Mouse (Mus musculus) liver, embryonic 13.5 days (tissue): ENCODE measurements around the gene Kcns1. TPM values are rescaled to one million over a fixed set of nuclear protein-coding genes. Genes with fewer than 3 reads are reported as not detected.

ENCODE experiments used
- ATAC-seq: fragments of 200-750 bp; cut with Nextera tagmentation; 2 replicates; pipeline ENCODE4 v1.8.0; 2017; ENCODE audit warnings: low read depth, mild to moderate bottlenecking, moderate number of reproducible peaks, moderate library complexity
- DNase-seq: peaks from one replicate; pipeline ENCODE4 v3.0.0; 2022
- H3K27ac ChIP-seq: fragments of 300-500 bp; sonication (generic); 2 replicates; pipeline ENCODE4 v1.5.1; 2015; ENCODE audit warnings: moderate library complexity, mild to moderate bottlenecking, inconsistent platforms
- H3K27me3 ChIP-seq: fragments of 300-500 bp; sonication (generic); 2 replicates; pipeline ENCODE4 v1.6.1; 2015; ENCODE audit warnings: mild to moderate bottlenecking, inconsistent platforms
- H3K36me3 ChIP-seq: fragments of 300-500 bp; sonication (generic); 2 replicates; pipeline ENCODE4 v1.6.1; 2015; ENCODE audit warnings: mild to moderate bottlenecking, inconsistent platforms
- H3K4me1 ChIP-seq: fragments of 300-500 bp; sonication (generic); replicated peaks from 2 replicates; pipeline ENCODE4 v1.6.1; 2015; ENCODE audit warnings: inconsistent platforms
- H3K4me2 ChIP-seq: fragments of 300-500 bp; sonication (generic); 2 replicates; pipeline ENCODE4 v1.6.1; 2015; ENCODE audit warnings: inconsistent platforms, mild to moderate bottlenecking, moderate library complexity
- H3K4me3 ChIP-seq: fragments of 300-500 bp; sonication (generic); replicated peaks from 2 replicates; pipeline ENCODE4 v1.5.1; 2015; ENCODE audit warnings: mild to moderate bottlenecking, inconsistent platforms
- H3K9ac ChIP-seq: fragments of 300-500 bp; sonication (generic); 2 replicates; pipeline ENCODE4 v1.6.1; 2015; ENCODE audit warnings: mild to moderate bottlenecking, inconsistent platforms
- H3K9me3 ChIP-seq: fragments of 300-500 bp; sonication (generic); replicated peaks from 2 replicates; pipeline ENCODE4 v1.6.1; 2016; ENCODE audit warnings: inconsistent platforms
- WGBS: fragments of 180-500 bp; shearing (Covaris S2); methylation state at CpG from one replicate; pipeline ENCODE4 v1.1.7; 2015; ENCODE audit not compliant: insufficient replicate concordance; 5-methylcytosine and 5-hydroxymethylcytosine counted together
- polyA plus RNA-seq: library from polyadenylated mRNA; unstranded; fragments of >200 nt; fragmentation: Nextera tagmentation; extraction: Ambion mirVana; gene quantifications from 2 replicates; pipeline ENCODE4 v1.2.1, GENCODE M21; 2015

Gene Kcns1
- polyA plus RNA-seq, 1 experiment from 2014 or later, result not detected

DNA sequence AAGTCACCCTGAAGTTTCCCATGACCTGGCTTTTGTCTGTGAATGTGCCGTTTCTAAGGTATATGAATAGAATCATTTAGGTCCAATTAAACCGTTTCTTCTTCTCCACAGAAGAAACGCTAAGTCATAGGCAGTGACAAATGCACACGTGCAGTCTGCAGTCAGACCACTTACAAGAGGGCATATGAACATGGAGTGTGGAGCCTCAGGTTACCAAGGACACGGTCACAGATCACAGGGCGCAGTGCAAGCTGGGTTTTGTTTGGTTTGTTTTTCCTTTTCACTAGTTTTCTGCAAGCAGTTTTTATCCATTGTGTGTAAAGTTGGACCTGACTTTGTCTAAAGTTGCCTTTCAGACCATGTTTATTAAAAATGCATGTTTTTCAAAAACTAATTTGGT, 26.9 kb downstream of the Kcns1 start:
- DNase-seq (no peak), ATAC-seq (no peak)
- H3K27ac ChIP-seq, result no peak overlapping the region
- H3K4me2 ChIP-seq, result no peak overlapping the region
- no peaks in the 10 kb centered on the region for H3K4me1 ChIP-seq
- H3K27me3 ChIP-seq, result no peaks in the 10 kb centered on the region
- H3K36me3 ChIP-seq, result peaks cover 9% of the 10 kb centered on the region; the same call in 1 of the 2 replicates
- H3K9ac ChIP-seq, result no peak overlapping the region
- H3K9me3 ChIP-seq, result no peaks in the 10 kb centered on the region
- 74% methylated on average over 6 of the region's 6 CpGs for WGBS
- no peak overlapping the region for H3K4me3 ChIP-seq

DNA sequence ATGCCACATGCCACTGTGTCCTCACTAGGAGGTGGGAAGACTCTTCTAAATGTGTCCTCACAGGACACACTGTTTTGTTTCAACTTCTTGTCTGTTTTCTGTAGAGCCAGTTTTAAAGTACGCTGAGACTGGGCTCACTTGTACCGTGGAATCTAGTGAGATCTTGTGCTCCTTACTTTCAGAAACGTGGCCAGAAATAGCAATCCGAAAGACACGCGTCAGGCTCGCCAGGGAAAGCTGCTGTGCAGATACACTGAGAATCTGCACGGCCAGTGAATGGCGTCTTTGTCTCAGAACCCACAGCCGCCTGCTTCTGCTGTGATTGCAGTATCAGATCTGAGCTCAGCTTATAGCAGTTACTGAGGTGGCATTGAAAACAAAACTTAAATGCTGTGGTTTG, 28.9 kb downstream of the Kcns1 start:
- no peak for ATAC-seq
- no peak overlapping the region for H3K27ac ChIP-seq

DNA sequence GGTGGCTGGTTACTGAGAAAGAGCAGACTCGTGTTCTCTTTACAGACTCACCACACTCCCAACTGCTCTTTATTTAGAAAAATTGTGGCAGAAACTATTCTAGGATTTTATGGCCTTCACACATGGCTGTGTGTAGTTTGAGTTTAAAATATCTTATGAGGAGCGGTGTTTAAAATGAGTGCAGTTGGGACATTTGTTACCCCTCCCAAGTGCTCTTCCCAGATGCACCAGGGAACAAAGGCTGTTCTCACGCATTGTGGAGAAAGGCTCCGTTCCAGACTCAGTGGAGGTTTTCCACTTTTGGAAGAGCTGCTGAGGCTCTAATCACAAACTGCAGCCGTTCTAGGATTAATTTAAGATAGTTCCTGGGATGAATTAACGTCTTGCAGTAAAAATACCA, 33.2 kb downstream of the Kcns1 start:
- Histone ChIP-seq H3K27ac (no peak overlapping the region), H3K4me3 (no peak overlapping the region), H3K27me3 (no peaks in the 10 kb centered on the region), H3K36me3 (peaks cover 12% of the 10 kb centered on the region), H3K9me3 (no peaks in the 10 kb centered on the region), H3K9ac (no peak overlapping the region), H3K4me2 (no peak overlapping the region), H3K4me1 (no peaks in the 10 kb centered on the region)
- ATAC-seq (no peak), DNase-seq (no peak)
- whole genome bisulfite sequencing, result 78% methylated on average over 6 of the region's 6 CpGs

More for the DNA sequence above, 28.9 kb downstream of the Kcns1 start:
- H3K4me1 ChIP-seq, result no peaks in the 10 kb centered on the region
- no peak overlapping the region for H3K9ac ChIP-seq
- no peaks in the 10 kb centered on the region for H3K27me3 ChIP-seq
- no peak overlapping the region for H3K4me2 ChIP-seq
- 0 out of 2 replicates have a peak, but pooled peaks cover 5% of the 10 kb centered on the region for H3K36me3 ChIP-seq
- no peak overlapping the region for H3K4me3 ChIP-seq
- 70% methylated on average over 10 of the region's 10 CpGs for WGBS
- no peaks in the 10 kb centered on the region for H3K9me3 ChIP-seq
- no peak for DNase-seq

DNA sequence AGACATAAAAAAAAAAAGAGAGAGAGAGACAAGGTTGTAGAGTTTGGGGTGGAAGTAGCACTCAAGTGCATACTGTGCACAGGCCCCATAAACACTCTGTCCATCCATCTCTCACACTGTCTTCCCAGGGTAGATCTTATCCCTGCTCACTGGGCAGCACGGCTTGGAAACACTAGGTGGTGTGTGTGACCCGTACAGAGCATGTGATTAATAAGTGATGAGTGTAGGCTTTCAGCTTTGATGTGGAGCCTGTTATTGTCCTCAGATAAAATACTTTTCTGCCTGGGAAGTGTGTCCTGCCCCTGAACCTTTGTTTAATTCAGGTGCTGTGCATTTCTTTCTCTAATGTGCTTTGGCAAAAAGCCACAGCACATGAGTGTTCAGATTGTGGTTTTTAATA, 34.5 kb downstream of the Kcns1 start:
- H3K9me3 ChIP-seq, result no peaks in the 10 kb centered on the region
- no peak overlapping the region for H3K4me2 ChIP-seq
- peaks cover 18% of the 10 kb centered on the region for H3K36me3 ChIP-seq
- ATAC-seq, result no peak
- no peak overlapping the region for H3K4me3 ChIP-seq
- H3K9ac ChIP-seq, result no peak overlapping the region
- DNase-seq, result no peak
- no peaks in the 10 kb centered on the region for H3K27me3 ChIP-seq
- no peaks in the 10 kb centered on the region for H3K4me1 ChIP-seq
- H3K27ac ChIP-seq, result no peak overlapping the region
- 67% methylated on average over 2 of the region's 2 CpGs for WGBS

DNA sequence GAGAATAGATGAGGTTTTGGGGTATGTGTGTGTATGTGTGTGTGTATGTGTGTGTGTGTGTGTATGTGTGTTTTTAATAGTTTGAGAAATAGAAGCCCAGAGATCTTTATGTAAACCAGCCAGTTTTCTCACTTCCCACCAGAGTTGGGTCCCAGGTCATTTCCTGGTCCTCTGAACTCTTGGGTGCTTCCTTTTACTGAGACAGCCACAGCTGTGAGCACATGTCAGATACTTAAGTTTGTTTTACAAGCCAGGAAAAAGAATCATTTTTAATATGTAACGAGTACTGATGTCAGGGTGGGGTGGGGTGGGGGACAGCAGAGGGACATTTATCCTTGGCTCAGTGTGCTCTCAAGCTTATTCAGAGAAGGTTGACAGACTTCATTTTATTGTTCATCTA, 35.5 kb downstream of the Kcns1 start:
- no peak overlapping the region for H3K4me3 ChIP-seq
- no peaks in the 10 kb centered on the region for H3K27me3 ChIP-seq
- H3K4me1 ChIP-seq, result no peaks in the 10 kb centered on the region
- peaks cover 23% of the 10 kb centered on the region for H3K36me3 ChIP-seq
- no peak for DNase-seq
- ATAC-seq, result no peak
- 64% methylated on average over 1 of the region's 1 CpGs for WGBS
- H3K9me3 ChIP-seq, result no peaks in the 10 kb centered on the region
- H3K9ac ChIP-seq, result no peak overlapping the region
- H3K4me2 ChIP-seq, result no peak overlapping the region
- no peak overlapping the region for H3K27ac ChIP-seq

DNA sequence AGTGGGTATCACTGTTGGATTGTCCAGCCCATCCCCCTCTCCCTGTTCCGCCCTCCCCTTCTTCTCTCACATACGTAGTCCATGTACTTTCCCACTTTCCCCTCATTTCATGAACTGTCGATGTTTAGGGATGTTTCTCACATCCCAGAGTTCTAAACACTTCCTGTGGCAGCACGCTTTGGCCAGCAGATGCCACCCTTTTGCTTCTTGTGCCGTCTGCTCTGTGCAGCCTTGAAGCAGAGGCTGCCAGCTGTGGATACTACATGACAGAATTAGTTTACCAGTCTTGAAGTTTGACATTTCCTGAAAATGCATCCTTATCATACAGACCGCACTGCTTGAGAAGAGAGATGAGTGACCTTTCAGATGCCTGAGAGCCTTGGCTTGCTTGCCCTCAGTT, 36.4 kb downstream of the Kcns1 start:
- H3K9ac ChIP-seq, result no peak overlapping the region
- no peaks in the 10 kb centered on the region for H3K9me3 ChIP-seq
- ATAC-seq (no peak), DNase-seq (no peak)
- H3K27ac ChIP-seq, result no peak overlapping the region
- H3K4me3 ChIP-seq, result no peak overlapping the region
- no peaks in the 10 kb centered on the region for H3K4me1 ChIP-seq
- peaks cover 18% of the 10 kb centered on the region for H3K36me3 ChIP-seq
- H3K27me3 ChIP-seq, result no peaks in the 10 kb centered on the region
- 72% methylated on average over 6 of the region's 6 CpGs for WGBS
- H3K4me2 ChIP-seq, result no peak overlapping the region

DNA sequence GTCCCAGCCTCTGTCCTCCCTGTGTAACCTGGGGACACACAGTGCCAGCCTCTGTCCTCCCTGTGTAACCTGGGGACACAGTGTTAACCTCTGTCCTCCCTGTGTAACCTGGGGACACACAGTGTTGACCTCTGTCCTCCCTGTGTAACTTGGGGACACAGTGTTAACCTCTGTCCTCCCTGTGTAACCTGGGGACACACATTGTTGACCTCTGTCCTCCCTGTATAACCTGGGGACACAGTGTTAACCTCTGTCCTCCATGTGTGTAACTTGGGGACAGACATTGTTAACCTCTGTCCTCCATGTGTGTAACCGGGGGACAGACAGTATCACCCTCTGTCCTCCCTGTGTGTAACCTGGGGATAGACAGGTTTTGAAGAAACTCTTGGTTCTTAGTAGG, 39.3 kb downstream of the Kcns1 start:
- peaks cover 18% of the 10 kb centered on the region for H3K36me3 ChIP-seq
- no peak overlapping the region for H3K27ac ChIP-seq
- H3K4me2 ChIP-seq, result no peak overlapping the region
- no peak overlapping the region for H3K4me3 ChIP-seq
- no peaks in the 10 kb centered on the region for H3K27me3 ChIP-seq
- H3K4me1 ChIP-seq, result no peaks in the 10 kb centered on the region
- no peak overlapping the region for H3K9ac ChIP-seq
- DNase-seq (no peak), ATAC-seq (no peak)
- WGBS, result 82% methylated on average over 1 of the region's 1 CpGs
- H3K9me3 ChIP-seq, result no peaks in the 10 kb centered on the region

DNA sequence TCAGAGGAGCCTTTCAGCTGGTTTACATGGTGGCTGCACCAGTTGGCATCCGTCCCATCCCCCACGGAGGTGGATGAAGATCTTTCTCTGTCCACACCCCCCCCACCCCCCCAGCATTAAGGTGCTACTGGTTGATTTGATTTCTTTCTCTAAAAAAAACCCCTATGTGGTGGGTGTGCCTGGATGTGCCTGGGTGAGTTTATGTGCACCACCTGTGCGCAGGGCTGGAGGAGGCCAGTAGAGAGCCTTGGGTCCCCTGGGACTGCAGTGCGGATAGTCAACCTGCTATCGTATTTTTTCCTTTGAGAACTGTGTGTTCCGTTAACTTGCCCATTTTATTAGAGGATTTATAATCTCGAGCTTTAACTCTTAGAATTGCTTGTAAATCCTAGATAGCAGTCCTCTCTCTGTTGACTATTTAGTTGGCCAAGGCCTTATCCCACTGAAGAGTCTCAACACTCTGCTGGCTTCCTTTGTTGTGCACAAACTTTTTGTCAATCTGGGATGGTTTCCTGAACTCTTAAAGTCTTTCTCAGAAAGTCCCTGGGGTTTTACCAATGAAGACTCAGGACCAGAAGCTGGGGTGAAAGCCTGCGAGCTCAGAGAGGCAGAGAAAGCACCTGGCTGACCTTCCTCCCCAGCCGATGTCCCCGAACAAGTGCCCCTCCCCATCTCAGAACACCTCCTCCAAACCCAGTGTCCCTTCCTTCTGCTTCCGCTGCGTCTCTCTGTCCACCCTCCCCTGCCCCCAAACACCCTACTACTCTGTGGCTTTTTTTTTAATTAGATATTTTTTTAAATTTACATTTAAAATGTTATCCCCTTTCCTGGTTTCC, 42.1 kb downstream of the Kcns1 start:
- ATAC-seq (no peak), DNase-seq (no peak)
- Histone ChIP-seq H3K9ac (no peak overlapping the region), H3K9me3 (no peaks in the 10 kb centered on the region), H3K4me3 (no peak overlapping the region), H3K4me2 (no peak overlapping the region), H3K4me1 (no peaks in the 10 kb centered on the region), H3K36me3 (peaks cover 23% of the 10 kb centered on the region), H3K27ac (no peak overlapping the region), H3K27me3 (no peaks in the 10 kb centered on the region)
- WGBS, result 81% methylated on average over 12 of the region's 12 CpGs

DNA sequence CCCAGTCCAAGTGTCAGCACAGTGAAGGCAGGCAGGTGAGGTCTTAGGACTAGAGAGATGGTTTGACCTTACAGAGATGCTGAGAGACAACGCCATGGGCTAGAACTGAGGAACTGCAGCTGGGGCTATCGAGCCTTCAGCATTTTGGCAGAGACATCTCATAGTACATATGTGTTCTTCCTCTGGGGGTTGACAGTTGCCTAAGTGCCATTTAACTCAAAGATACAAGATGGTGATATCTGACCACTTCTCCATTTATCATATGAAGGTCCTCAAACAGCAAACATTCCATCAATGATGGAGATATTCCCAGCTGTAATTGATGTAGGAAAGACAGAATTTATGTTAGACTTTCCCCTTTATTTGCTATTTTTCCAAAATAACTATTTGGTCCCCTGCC, 43.6 kb downstream of the Kcns1 start:
- Histone ChIP-seq H3K36me3 (peaks cover 26% of the 10 kb centered on the region), H3K9me3 (no peaks in the 10 kb centered on the region), H3K27me3 (no peaks in the 10 kb centered on the region), H3K4me2 (no peak overlapping the region), H3K4me3 (no peak overlapping the region), H3K4me1 (no peaks in the 10 kb centered on the region), H3K27ac (no peak overlapping the region), H3K9ac (no peak overlapping the region)
- DNase-seq (no peak), ATAC-seq (no peak)
- 79% methylated on average over 2 of the region's 2 CpGs for WGBS

DNA sequence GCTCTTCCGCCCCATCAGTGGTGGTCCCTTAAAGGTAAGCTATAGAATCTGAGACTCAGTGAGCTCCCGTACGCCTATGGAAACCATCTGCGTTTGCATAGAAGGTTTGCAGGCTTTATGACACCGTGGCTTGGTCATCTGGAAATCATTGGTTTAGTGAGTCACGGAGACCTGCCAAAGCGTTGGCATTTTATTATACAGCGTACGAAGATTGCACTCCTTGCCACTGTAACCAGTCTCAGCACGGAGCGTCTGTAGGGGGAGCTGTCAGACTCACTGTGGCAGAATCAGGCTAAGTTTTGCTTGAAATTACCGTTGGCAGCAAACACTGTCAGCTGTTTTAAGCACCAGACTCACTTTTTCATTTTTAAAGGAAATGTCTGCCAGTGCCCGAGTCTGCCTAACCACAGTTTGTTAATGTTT, 44.4 kb downstream of the Kcns1 start:
- no peaks in the 10 kb centered on the region for H3K4me1 ChIP-seq
- H3K27ac ChIP-seq, result no peak overlapping the region
- DNase-seq, result no peak
- ATAC-seq, result no peak
- H3K9ac ChIP-seq, result no peak overlapping the region
- no peaks in the 10 kb centered on the region for H3K27me3 ChIP-seq
- peaks cover 27% of the 10 kb centered on the region for H3K36me3 ChIP-seq
- no peak overlapping the region for H3K4me2 ChIP-seq
- H3K4me3 ChIP-seq, result no peak overlapping the region
- 82% methylated on average over 13 of the region's 13 CpGs for WGBS
- no peaks in the 10 kb centered on the region for H3K9me3 ChIP-seq

DNA sequence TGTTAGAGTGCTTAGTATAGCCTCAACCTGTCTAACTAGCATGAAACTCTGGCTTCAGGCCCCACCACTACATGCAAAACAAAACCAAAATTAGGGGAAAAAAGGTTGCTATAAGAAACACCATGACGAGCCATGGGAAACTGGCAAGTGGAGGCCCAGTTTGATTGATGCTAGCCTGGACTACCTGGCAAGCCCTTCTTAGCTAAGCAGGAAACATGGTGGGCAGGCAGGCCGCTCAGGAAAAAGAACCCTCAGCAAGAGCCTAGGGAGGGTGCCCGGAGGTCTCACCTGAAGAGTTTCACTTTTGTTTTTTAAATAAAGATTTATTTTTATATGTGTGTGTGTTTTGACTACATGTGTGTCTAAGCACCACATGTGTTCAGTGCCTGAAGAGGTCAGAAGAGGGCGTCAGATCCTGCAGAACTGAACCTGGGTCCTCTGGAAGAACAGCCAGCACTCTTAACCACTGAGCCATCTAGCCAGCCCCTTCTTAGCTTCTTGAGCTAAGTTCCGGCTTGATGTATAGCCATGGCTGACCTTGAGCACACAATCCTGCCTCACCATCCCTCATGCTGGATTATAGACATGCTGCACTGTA, 47.6 kb downstream of the Kcns1 start:
- H3K4me3 ChIP-seq, result no peak overlapping the region

DNA sequence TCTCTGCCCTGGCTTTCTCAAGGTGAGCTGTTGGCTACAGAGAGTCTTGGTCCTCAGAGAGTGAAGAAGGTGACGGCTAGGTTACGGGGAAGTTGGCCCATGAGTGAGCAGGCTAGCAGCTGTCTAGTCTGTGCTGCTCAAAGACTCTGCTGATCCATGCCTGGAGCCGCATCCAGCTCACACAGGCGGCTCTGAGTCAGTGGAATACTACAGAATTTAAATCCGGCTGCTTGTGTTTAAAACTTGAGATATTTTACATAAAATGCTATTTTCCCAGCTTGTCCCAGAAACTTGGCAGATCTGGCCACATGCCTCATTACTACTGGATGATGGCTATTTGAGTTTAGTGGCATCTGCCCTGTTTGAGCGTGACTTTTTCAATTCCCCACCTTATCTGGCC, 51.4 kb downstream of the Kcns1 start:
- H3K9ac ChIP-seq, result no peak overlapping the region
- no peak overlapping the region for H3K4me2 ChIP-seq
- no peak overlapping the region for H3K4me3 ChIP-seq
- H3K27ac ChIP-seq, result no peak overlapping the region
- ATAC-seq, result no peak
- no peaks in the 10 kb centered on the region for H3K9me3 ChIP-seq
- peaks cover 48% of the 10 kb centered on the region for H3K36me3 ChIP-seq
- no peak for DNase-seq
- WGBS, result 83% methylated on average over 6 of the region's 6 CpGs
- no peaks in the 10 kb centered on the region for H3K4me1 ChIP-seq
- H3K27me3 ChIP-seq, result no peaks in the 10 kb centered on the region

More for the DNA sequence above, 47.6 kb downstream of the Kcns1 start:
- 77% methylated on average over 5 of the region's 5 CpGs for WGBS
- no peak for ATAC-seq
- no peak for DNase-seq
- H3K27ac ChIP-seq, result no peak overlapping the region
- H3K27me3 ChIP-seq, result no peaks in the 10 kb centered on the region
- no peak overlapping the region for H3K9ac ChIP-seq
- peaks cover 45% of the 10 kb centered on the region for H3K36me3 ChIP-seq
- no peaks in the 10 kb centered on the region for H3K9me3 ChIP-seq
- no peaks in the 10 kb centered on the region for H3K4me1 ChIP-seq
- no peak overlapping the region for H3K4me2 ChIP-seq
